Mouse (Mus musculus) naive thymus-derived CD4-positive, alpha-beta T cell, adult 5 months (primary cell): ENCODE measurements around the gene Olfr809. TPM values are rescaled to one million over a fixed set of nuclear protein-coding genes. Genes with fewer than 3 reads are reported as not detected.

Experiments used
- polyA plus RNA-seq: library from polyadenylated mRNA; unstranded; fragments of 100-300 nt; shearing (Covaris generic); gene quantifications from one replicate; pipeline ENCODE4 v1.2.1, GENCODE M21; 2017

Olfr809 gene
- not detected for polyA plus RNA-seq

GRCm38 (mm10) chr10:129774338-129774737 lies at the start of gene Olfr809:
Gene Olfr809, plus strand, starts transcription at chr10:129774638.

GRCm38 (mm10) chr10:129729275-129729674 lies 45.2 kb upstream of the Olfr809 start, which contains the start of gene Olfr805:
Gene Olfr805, minus strand, starts transcription at chr10:129729375.

GRCm38 (mm10) chr10:129741821-129742220 lies 32.6 kb upstream of the Olfr809 start, which contains the start of gene Olfr806:
Gene Olfr806, minus strand, starts transcription at chr10:129741921.

GRCm38 (mm10) chr10:129757693-129758092 lies 16.7 kb upstream of the Olfr809 start, which contains the start of gene Olfr807:
Gene Olfr807, minus strand, starts transcription at chr10:129757793.

GRCm38 (mm10) chr10:129765182-129765581 lies 9.3 kb upstream of the Olfr809 start, which contains the start of gene Olfr808:
Gene Olfr808, plus strand, starts transcription at chr10:129765482.

GRCm38 (mm10) chr10:129794817-129795216 lies 20.4 kb downstream of the Olfr809 start, which contains the start of gene Olfr810:
Gene Olfr810, minus strand, starts transcription at chr10:129794917.

GRCm38 (mm10) chr10:129804296-129804695 lies 29.9 kb downstream of the Olfr809 start, which contains the start of gene Olfr811:
Gene Olfr811, minus strand, starts transcription at chr10:129804396.

Other genes starting within 250 kb of the Olfr809 start
- not detected for gene Olfr792, start 235.5 kb upstream of the Olfr809 start, polyA plus RNA-seq
- gene Olfr794, start 207.0 kb upstream of the Olfr809 start, polyA plus RNA-seq: not detected
- not detected for gene Olfr796, start 162.1 kb upstream of the Olfr809 start, polyA plus RNA-seq
- 0.16 TPM for gene Olfr798, start 146.7 kb upstream of the Olfr809 start, polyA plus RNA-seq
- gene Olfr799, start 137.2 kb upstream of the Olfr809 start, polyA plus RNA-seq: not detected
- not detected for gene Olfr800, start 116.9 kb upstream of the Olfr809 start, polyA plus RNA-seq
- gene Olfr801, start 100.8 kb upstream of the Olfr809 start, polyA plus RNA-seq: not detected
- not detected for gene Olfr802, start 86.5 kb upstream of the Olfr809 start, polyA plus RNA-seq
- gene Olfr803, start 80.4 kb upstream of the Olfr809 start, polyA plus RNA-seq: not detected
- gene Olfr804, start 71.4 kb upstream of the Olfr809 start, polyA plus RNA-seq: not detected
- not detected for gene Olfr805, start 45.3 kb upstream of the Olfr809 start, polyA plus RNA-seq
- not detected for gene Olfr806, start 32.7 kb upstream of the Olfr809 start, polyA plus RNA-seq
- not detected for gene Olfr807, start 16.8 kb upstream of the Olfr809 start, polyA plus RNA-seq
- not detected for gene Olfr808, start 9.2 kb upstream of the Olfr809 start, polyA plus RNA-seq
- gene Olfr810, start 20.3 kb downstream of the Olfr809 start, polyA plus RNA-seq: not detected
- not detected for gene Olfr811, start 29.8 kb downstream of the Olfr809 start, polyA plus RNA-seq
- 0.56 TPM for gene Olfr812, start 71.5 kb downstream of the Olfr809 start, polyA plus RNA-seq
- not detected for gene Olfr813, start 80.7 kb downstream of the Olfr809 start, polyA plus RNA-seq
- 0.09 TPM for gene Olfr814, start 105.2 kb downstream of the Olfr809 start, polyA plus RNA-seq
- gene Olfr815, start 131.2 kb downstream of the Olfr809 start, polyA plus RNA-seq: not detected
- 0.34 TPM for gene Olfr816, start 141.0 kb downstream of the Olfr809 start, polyA plus RNA-seq
- not detected for gene Olfr818, start 174.5 kb downstream of the Olfr809 start, polyA plus RNA-seq
- not detected for gene Olfr819, start 192.6 kb downstream of the Olfr809 start, polyA plus RNA-seq
- not detected for gene Olfr247, start 201.5 kb downstream of the Olfr809 start, polyA plus RNA-seq
- gene Gm10310, start 210.4 kb downstream of the Olfr809 start, polyA plus RNA-seq: 0.21 TPM
- not detected for gene Olfr820, start 238.0 kb downstream of the Olfr809 start, polyA plus RNA-seq